Mouse (Mus musculus): ENCODE results near the gene Mboat2.

Gene Mboat2

GRCm38 (mm10) chr12:24947065-24947464, 116.4 kb downstream of the Mboat2 start:
- no peak for DNase-seq (ENCODE audit: low read depth, low spot score)

- peak; percentile 43 for DNase-seq (ENCODE audit: low read depth, low spot score)
Observed at GRCm38 (mm10) chr12:24948344-24948743, 117.7 kb downstream of the Mboat2 start.

GRCm38 (mm10) chr12:24950376-24951046, 119.8 kb downstream of the Mboat2 start:
- no peak for DNase-seq (ENCODE audit: low read depth, low spot score)

GRCm38 (mm10) chr12:24952147-24952546, 121.5 kb downstream of the Mboat2 start:
- peak; percentile 51 for DNase-seq (ENCODE audit: low read depth, low spot score)

DNA sequence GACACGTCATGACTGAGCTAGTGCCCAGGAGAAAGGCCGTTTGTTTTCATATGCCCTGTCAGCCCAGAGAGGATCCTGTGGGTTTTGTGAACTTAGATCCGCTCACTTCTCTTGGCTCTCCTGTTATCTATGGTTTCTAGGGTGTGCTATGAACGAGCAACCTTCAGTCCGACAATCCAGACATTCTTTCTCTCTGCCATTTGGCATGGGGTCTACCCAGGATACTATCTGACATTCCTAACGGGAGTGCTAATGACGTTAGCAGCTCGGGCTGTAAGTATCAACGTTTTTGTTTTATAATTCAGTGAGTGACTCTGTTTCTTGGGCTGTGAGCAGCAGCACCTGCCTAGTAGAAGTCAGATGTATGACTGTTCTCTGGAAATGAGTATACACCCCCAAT, 124.5 kb downstream of the Mboat2 start:
- no peak for DNase-seq (ENCODE audit: low read depth, low spot score)

- no peak for DNase-seq (ENCODE audit: low read depth, low spot score)
Observed at GRCm38 (mm10) chr12:24958526-24958925, 127.8 kb downstream of the Mboat2 start.

DNA sequence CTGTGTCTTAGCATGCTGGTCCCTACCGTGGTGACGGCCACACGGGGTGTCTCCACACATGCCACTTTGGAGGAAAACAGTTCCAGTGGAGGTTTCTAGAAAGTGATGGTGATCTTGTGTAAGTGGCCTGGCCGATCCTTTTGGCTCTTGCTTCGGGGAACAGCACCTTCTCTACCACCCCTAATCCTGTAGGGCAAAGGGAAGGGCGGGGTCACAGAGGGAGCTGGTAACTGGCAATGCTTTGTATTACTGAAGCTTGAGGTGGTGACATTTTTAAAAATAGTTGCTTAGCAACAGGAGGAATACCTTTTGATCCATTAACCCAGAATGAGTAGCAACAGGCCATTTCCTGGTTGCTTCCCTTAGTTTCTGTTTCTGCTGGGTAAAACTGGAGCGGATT, 131.1 kb downstream of the Mboat2 start:
- DNase-seq (ENCODE audit: low read depth, low spot score), result no peak

DNA sequence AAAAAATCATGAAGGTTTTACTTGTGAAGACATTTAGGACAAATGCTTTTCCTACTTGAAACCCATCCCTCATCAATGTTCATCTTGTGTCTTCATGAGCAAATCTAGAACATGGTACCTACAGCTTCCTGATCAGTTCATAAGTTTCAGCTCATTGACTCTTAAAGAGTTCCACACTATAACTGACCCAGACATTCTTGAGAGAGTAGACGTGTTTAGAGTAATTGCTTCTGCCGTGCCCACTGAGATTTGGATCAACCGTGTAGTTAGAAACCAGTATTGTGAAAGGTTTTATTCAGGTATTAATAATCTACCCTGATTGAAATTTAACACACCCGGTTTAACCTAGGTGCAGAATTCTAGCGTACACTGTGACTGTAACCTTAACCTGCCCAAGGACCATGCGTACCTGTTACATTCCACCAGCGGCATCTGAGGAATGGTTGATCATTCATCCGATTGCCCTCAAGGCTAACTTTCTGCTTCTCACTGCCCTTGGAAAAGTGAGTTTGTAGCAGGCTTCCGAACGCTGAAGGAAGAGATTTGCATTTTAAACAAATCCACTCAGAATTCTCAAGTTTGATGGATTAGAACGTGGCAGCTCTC, 131.8 kb downstream of the Mboat2 start:
- DNase-seq (ENCODE audit: low read depth, low spot score), result no peak

GRCm38 (mm10) chr12:24963393-24964022, 132.8 kb downstream of the Mboat2 start:
- no peak for DNase-seq (ENCODE audit: low read depth, low spot score)

GRCm38 (mm10) chr12:24965406-24965805, 134.7 kb downstream of the Mboat2 start:
- DNase-seq (ENCODE audit: low read depth, low spot score), result no peak

GRCm38 (mm10) chr12:24966046-24966445, 135.4 kb downstream of the Mboat2 start:
- DNase-seq (ENCODE audit: low read depth, low spot score), result no peak

- no peak for DNase-seq (ENCODE audit: low read depth, low spot score)
Observed at GRCm38 (mm10) chr12:24971490-24972200, 141.0 kb downstream of the Mboat2 start.

DNA sequence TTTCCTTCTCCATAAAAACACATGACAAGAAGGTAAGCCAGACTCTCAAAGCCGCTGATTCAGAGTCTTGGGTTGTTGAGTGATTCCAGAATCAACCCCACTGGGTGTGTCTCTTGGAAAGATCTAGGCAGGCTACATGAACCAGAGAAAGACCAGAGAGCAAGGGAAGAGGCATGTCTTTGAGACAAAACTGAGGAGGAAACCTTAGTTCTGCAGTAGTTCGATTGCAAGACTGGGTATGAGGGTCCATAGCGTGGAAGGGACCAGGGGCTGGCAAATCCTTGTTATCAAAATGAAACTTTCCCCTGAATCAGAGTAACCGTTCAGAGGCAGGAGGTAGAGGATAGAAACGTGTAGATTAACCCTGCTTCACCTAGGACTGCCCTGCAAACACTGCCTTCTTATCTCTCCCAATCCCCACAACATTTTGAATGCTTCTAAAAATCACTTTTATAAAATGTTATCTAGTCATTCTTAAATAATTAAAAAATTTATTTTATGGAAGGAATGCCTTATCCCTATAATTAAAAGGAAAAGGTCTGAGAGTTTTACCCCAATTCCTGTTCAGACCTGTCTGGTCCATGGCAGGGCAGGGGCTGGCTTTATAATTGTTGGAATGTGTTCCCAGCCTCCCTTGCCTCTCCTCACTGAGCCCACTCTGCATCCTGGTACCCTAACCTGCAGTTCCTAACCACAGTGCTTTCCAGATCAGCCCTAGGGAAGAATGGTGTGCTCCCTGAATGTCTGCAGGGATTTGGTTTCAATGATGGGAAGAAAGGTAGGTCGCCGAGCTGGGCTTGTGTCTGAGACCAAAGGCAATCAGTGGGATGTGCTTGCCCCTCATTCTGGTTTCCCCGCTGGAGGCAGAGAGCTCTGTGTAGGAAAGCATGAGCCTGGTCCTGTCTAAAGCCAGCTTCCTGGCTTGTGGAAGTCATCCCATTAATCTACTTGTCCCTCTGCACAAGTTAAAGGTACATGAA, 142.0 kb downstream of the Mboat2 start:
- DNase-seq (ENCODE audit: low read depth, low spot score), result no peak

DNA sequence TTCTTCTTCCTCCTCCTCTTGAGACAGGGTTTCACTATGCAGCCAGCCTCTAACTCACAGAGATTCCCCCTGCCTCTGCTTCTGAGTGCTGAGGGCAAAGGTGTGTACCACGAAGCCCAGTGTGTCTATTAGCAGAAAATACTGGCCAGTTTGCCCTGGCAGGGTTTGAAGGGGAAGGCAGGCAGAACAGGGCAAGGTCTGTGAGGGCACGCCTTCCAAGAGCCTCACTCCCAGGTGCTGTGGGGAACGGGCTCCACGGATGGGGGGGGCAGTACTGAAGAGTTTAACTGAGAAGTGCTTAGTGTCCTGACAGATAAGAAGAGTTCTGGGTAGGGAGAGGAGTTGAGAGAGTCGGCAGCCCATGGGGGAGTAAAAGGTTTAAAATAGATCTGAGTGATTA, 142.9 kb downstream of the Mboat2 start:
- no peak for DNase-seq (ENCODE audit: low read depth, low spot score)

DNA sequence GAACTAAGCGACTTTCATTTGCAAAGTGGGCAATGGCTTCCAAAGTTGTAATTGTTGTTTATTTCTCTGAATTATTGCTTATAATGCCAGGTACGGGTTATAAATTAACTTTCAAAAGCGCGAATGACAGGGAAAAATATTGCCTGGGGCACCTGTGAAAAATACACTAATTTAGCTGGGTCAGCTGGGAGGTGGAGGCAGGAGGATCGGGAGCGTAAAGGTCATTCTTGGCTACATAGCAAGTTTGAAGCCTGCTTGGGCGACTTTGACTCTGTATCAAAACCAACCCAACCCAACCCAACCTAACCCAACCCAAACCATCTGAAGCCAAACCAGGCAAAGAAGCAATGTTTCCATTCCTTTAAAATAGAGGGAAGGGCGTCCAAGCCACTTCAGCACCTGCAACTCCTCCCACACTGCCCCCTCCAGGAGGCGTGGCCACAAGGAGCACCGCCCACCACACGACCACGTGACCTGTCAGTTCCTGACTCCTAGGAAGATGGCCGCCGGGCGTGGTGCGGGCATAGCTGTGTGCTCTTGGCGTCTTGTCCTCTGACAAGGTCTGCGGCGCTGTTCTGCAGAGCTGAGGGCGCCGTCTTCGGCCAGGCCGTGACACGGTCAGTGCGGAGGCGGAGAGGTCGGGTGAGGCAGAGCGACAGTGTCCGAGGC, 143.9 kb downstream of the Mboat2 start, which contains the start of gene Kidins220:
TSS of gene Kidins220 (plus strand) at position 480 of the 669 bp plus-strand sequence.
- DNase-seq (ENCODE audit: low read depth, low spot score), result peak; percentile 88

DNA sequence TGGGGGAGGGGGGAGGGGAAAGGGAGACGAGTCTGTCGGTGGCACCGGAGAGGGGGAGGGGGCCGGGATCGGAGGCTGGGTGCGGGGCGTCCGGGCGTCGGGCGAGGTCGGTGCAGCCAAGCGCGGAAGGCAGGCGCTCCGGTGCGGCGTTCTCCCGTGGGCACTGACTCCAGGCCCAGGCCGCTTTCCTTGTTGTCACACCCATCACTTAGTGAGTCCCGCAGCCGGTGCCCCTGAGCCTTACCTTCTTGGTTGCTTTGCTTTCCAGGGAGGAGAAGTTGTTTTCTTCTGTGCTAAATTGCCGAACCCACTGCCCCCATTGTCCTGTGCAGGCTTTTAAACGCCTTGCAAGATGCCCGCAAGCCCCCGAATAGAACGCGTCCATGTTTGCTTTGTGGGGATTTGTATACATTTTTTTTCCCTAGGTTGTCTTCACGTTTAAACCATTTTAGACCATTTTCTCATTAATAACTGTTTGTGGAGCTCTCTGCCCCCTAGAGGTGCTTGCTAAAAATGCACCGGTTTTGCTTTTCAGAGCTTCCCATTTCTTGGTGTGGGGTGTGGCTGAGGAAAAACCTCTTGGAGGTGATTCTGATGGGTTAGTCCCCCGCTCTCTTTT, 144.5 kb downstream of the Mboat2 start:
- peak; percentile 34 for DNase-seq (ENCODE audit: low read depth, low spot score)

DNA sequence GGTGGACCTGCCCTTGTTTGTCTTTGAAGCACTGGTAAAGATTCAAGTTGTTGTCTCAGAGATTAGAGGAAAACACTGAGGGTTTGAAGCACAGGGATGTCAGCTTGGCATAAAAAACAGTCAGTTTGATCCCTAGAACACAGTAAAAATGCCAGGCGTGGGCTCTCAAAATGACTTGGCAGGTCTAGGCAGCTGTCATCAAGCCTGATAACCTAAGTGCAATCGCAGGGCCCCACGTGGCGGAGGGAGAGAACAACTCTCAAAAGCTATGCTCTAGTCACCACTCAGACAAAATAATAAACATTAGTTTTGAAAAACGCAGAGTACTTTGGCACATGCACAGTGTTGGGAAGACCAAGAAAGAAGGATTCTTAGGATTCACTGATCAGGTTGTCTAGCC, 154.5 kb downstream of the Mboat2 start:
- no peak for DNase-seq (ENCODE audit: low read depth, low spot score)

- DNase-seq (ENCODE audit: low read depth, low spot score), result no peak
Observed at GRCm38 (mm10) chr12:24995350-24995749, 164.7 kb downstream of the Mboat2 start.

- DNase-seq (ENCODE audit: low read depth, low spot score), result no peak
Observed at GRCm38 (mm10) chr12:25005350-25005749, 174.7 kb downstream of the Mboat2 start.

GRCm38 (mm10) chr12:25009957-25010356, 179.3 kb downstream of the Mboat2 start:
- no peak for DNase-seq (ENCODE audit: low read depth, low spot score)
